Mouse (Mus musculus): ENCODE measurements at regions not wholly inside any gene's neighbourhood (a gene's known extent, or its start where the extent isn't known, plus 50 kb on each side); places are given as distances from the start of the nearest gene placed in this dataset.
A peak's percentile ranks its signal among the peaks of the same experiment; 100 is the strongest.

DNA sequence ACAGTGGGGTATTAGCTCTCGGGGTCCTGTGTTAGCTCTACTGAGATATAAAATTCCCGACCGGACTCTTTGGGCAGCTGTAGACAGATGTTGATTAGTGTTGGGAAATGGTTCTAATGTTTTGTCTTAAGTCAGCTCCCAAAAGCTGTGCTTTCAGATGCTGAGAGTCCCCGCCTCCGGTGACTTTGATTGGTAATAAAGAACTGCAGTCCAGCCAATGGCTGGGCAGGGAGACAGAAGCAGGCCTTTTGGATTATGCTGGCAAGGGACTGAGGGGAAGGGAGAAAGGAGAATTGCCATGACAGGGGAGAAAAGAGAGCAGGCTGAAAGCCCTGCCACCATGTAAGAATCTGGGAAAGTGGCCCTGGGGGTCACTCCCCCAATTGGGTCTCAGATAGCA lies 73.4 kb upstream of the Nabp1 start:
- ATAC-seq (replicated peaks; ENCODE audit: low FRiP score, poor library complexity, severe bottlenecking) = no peak

DNA sequence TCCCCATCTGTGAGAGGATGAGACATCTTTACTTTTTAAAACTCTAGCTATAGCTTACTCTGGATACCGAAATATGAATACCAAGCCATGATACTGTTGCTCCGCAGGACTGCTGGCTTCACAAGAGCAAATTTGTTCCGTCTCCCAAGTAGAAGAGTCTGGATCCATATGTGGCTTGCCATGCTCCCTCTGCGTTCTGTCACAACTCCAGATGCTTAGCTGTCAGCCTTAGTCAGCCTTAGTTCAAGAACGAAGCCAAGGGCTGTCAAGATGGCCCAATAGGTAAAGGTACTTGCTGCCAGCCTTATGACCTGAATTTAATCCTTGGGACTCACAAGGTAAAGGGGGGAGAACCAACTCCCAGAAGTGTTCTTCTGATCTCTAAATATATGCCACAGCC lies 64.6 kb upstream of the Nabp1 start:
- no peak for ATAC-seq (replicated peaks; ENCODE audit: low FRiP score, poor library complexity, severe bottlenecking)

DNA sequence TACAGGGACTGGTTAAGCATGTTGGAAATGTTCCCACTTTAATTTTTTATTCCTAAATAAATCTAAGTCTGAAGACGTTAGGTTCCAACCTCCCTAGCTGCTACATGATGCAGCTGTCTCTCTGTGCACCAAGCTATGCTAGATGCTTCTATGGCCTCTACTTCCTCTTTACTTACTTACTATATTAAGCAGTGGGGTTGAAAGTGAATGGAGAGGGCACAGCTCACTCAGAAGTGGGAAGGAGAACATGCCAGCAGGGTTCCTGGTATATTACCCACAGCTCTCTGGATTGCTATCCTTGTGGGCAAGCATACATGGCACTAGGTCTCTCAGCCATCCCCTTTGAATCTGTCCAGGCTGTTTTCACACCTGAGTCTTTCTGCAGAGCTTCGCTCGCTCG lies 61.4 kb upstream of the Nabp1 start:
- no peak for ATAC-seq (replicated peaks; ENCODE audit: low FRiP score, poor library complexity, severe bottlenecking)

DNA sequence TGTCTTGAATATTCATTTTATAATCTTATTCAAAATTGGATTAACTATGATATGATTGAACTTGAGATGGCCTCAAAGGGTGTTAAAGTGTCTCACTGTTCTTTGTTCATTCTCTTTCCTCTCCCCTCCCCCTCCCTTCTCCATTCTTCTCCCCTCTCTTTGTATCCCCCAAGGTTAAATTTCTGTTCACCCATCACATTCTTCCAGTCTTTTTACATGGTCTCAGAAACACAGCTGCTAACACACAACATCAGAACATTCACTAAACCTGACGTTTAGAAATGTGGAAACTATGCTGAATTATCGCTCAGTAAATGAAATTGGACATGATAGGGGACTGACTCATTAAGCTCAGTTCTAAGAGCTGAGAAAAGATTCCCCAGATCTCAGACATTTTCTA lies 60.6 kb upstream of the Nabp1 start:
- ATAC-seq (replicated peaks; ENCODE audit: low FRiP score, poor library complexity, severe bottlenecking) = no peak

DNA sequence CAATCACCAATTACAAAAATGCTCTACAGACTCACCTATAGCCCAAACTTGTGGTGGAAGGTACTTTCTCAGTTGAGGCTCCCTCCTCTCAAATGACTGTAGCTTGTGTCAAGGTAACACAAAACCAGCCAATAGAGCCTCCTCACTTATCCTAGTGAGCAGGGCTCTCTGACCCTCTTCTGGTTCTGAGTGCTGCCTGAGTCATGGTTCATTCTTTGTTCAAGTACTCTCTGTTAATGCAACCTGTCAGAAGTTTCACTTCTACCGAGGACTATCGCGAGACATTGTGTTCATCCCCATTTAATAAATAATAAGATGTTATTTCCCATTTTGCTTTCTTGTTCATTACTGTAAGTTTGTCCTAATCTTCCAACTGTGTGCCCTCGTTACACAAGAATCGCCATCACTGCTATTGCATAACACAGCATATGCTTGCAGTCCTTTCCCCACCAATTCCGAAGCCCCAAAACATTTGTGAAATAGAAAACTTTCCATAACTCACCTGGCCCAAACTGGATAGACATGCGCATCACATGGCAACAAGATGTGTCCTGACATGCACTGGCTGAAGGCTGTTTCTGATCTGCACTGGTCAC lies 59.6 kb upstream of the Nabp1 start:
- no peak for ATAC-seq (replicated peaks; ENCODE audit: low FRiP score, poor library complexity, severe bottlenecking)

DNA sequence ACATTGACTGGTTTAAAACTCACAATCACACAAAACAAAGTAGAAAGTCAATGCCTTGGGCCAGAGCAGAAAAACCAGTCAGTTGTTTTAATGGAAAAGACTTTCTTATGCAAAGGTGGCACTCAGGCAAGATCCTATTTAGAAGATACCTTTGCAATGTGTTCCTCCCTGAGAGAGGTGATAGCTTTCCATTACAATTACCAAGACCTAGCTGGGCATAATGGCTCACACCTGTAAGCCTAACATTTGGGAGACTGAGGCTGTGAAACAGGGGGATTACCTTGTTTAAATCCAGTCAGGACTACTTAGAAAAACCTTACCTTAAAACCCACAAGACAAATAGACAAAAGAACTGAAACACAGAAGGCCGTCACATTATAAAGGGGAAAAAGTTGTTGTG lies 57.9 kb upstream of the Nabp1 start:
- no peak for ATAC-seq (replicated peaks; ENCODE audit: low FRiP score, poor library complexity, severe bottlenecking)

DNA sequence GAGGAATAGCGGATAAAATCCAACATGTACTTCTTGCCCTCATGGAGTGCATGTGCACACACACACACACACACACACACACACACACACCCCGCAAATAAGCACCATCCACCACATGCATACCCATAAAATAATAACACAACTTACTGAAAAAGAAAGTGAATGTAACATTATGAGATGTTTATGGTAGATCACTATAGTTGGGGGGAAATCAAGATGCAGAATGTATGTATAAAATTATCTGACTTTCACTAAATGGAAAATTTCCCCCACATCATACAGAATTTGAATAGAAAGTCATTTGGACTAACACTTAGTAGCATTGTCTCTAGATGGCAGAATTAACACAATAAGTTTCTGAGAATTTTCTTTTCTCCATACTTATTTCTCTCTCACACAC lies 57.2 kb upstream of the Nabp1 start:
- ATAC-seq (replicated peaks; ENCODE audit: low FRiP score, poor library complexity, severe bottlenecking) = no peak

DNA sequence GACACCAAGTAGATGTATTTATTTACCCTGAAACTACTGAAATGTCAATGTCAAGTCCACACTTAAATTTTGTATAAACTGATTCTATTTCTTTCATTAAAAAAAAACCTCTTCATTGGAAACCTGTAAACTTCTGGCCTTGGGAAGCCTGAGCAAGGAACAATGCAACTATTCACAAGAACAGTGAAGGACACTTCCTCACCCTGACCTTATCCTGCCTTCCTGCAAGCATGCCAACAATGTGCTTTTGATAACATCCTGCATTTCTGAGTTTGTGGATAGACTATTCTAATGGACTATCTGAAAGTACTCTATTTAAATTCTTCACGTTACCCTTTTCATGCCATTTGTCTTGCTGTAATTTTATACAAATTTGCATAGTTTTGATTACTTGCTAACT lies 53.1 kb upstream of the Nabp1 start:
- ATAC-seq (replicated peaks; ENCODE audit: low FRiP score, poor library complexity, severe bottlenecking) = no peak

DNA sequence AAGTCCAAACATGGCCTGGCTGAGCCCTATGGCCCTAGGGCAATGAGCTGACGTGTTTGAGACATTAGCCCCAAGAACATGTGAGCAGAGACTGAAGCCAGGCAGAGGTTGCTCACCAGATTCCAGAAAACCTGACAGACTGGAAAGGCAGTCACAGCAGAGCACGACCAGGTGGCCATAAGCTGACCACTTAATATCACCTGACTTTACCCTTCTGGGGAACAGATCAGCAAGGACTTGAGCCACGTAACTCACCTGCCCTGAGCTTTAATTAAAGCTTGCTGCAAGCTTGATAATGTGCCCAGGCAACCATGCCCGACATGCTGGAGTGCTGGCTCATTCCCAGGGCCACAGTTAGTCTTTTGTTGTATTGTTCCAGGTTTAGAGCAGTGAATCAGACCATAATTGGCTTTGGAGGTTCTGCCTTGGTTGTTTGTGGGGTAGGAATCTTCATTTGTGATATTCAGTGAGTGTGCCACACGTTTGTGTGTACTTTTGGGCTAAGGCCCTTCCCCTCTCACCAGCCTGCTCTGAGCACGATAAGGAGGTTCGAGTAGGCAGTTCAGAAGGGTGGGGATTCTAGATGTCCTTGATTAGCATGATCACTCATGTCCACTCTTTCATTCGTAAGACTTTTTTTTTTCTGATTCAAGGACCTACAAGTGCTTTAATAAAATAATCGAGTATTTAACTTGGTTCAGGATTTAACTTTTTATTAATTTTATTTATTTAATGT lies 52.1 kb upstream of the Nabp1 start:
- peak; percentile 82 for ATAC-seq (replicated peaks; ENCODE audit: low FRiP score, poor library complexity, severe bottlenecking)

DNA sequence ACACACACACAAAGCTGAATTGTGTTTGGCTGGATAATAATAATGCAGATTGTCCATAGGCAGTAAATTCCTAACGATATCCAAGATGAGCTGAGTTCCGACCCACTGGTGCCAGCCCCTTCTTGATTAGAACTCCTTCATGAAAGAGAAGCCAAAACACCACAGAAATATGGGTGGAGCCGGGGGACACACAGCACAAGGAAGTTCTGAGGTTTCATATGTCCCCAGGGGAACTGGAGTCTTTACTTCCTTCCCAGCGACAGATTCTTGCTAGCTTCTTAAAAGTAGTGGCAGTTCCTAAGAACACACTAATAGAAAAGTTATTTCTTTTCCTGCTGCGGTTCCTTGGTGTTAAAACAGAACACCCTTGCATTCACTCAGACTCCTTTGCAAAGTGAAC lies 51.4 kb upstream of the Nabp1 start:
- 0 out of 2 replicates have a peak, but pooled peaks have one; percentile 53 for ATAC-seq (replicated peaks; ENCODE audit: low FRiP score, poor library complexity, severe bottlenecking)

DNA sequence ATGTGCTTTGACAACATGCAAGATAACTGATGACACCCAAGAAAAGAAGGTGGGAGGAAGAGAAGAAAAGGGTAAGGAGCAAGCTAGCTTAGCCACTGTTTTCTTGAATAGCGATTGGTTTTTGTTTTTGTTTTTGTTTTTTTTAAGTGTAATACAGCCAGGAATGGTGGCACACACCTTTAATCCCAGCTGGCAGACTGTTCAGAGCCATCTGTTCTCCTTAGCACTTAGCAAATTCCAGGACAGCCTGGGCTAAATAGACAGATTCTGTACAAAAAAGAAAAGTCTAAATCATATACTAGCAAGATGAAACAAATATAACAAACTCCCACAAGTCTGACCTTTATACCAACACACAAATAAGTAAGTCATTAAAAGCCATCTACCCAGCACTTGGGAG lies 50.4 kb upstream of the Nabp1 start:
- no peak for ATAC-seq (replicated peaks; ENCODE audit: low FRiP score, poor library complexity, severe bottlenecking)
